20 mouse cellular contexts compared by ENCODE assay signal in the genomic region with DNA sequence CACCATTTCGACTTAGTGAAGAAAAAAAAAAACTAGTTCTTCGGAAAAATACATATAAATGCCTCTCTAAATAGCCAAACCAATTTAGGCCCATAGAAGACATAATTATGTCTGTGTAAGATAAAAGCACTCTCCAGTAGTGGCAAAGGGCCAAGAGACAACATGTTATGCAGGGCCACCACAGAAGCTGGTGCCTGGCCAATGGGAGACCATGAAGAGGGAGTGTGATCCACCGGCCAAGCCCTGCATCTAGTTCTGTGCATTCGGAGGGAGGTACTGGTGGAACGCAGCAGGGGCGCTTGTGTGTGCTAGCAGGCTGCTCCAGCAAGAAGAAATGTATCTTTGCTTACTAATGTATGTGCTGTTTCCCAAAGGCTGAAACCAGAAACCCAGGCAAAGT. TPM values are rescaled to one million over a fixed set of nuclear protein-coding genes. Genes with fewer than 3 reads are reported as not detected.
A peak's percentile ranks its signal among the peaks of the same experiment; 100 is the strongest.
DNase-seq lines count a peak whose midpoint lies in the region; ATAC-seq and TF ChIP-seq lines count a peak whose summit lies in the region.
"Had no signal": no experiment of that assay in that cellular context is flagged by ENCODE, and none has a peak within 500 bp of the region (broad histone marks: within the 10 kb centered on the region; RNA-seq: fewer than 3 reads in every experiment).

No protein-coding gene starts in this region.

- no peaks in the 10 kb centered on the region for H3K4me1 ChIP-seq in midbrain, embryonic 14.5 days (ENCODE audit: control insufficient read depth, insufficient read depth, low read length)
- no peaks in the 10 kb centered on the region for H3K4me1 ChIP-seq in midbrain, embryonic 15.5 days
- H3K4me1 ChIP-seq in forebrain, postnatal 0 days (ENCODE audit: insufficient read depth): no peaks in the 10 kb centered on the region
- H3K4me1 ChIP-seq in midbrain, postnatal 0 days (ENCODE audit: insufficient read depth, low read length): no peaks in the 10 kb centered on the region
- H3K4me1 ChIP-seq in intestine, embryonic 15.5 days (replicated peaks): no peaks in the 10 kb centered on the region

- no peaks in the 10 kb centered on the region for H3K9me3 ChIP-seq in midbrain, embryonic 14.5 days (ENCODE audit: control insufficient read depth, low read length)
- H3K9me3 ChIP-seq in midbrain, embryonic 15.5 days: no peaks in the 10 kb centered on the region
- no peaks in the 10 kb centered on the region for H3K9me3 ChIP-seq in forebrain, postnatal 0 days (ENCODE audit: low read length)
- no peaks in the 10 kb centered on the region for H3K9me3 ChIP-seq in midbrain, postnatal 0 days (ENCODE audit: low read length)
- H3K9me3 ChIP-seq in intestine, embryonic 15.5 days: no peaks in the 10 kb centered on the region
- H3K9me3 ChIP-seq: megakaryocyte, embryonic 14.5 days had no signal

- no peak for ATAC-seq in midbrain, embryonic 14.5 days (ENCODE audit: low FRiP score, low TSS enrichment)
- no peak for ATAC-seq in midbrain, embryonic 15.5 days (replicated peaks)
- ATAC-seq in forebrain, postnatal 0 days: peak; percentile 66
- no peak for ATAC-seq in midbrain, postnatal 0 days (ENCODE audit: low FRiP score)
- ATAC-seq in intestine, embryonic 15.5 days: no peak
- ATAC-seq: CD4-positive, CD25-positive, alpha-beta regulatory T cell, adult 4 months had no signal

- H3K4me2 ChIP-seq in midbrain, embryonic 14.5 days (ENCODE audit: low read length): no peak overlapping the region
- H3K4me2 ChIP-seq in midbrain, embryonic 15.5 days: no peak overlapping the region
- H3K4me2 ChIP-seq in forebrain, postnatal 0 days (ENCODE audit: low read depth): no peak overlapping the region
- H3K4me2 ChIP-seq in midbrain, postnatal 0 days (ENCODE audit: low read depth, low read length, poor library complexity, severe bottlenecking): no peak overlapping the region
- no peak overlapping the region for H3K4me2 ChIP-seq in intestine, embryonic 15.5 days (replicated peaks)
- H3K4me2 ChIP-seq: heart, embryonic 11.5 days had no signal

- H3K27ac ChIP-seq in midbrain, embryonic 14.5 days (replicated peaks; ENCODE audit: low read depth, low read length): no peak overlapping the region
- H3K27ac ChIP-seq in midbrain, embryonic 15.5 days: no peak overlapping the region
- no peak overlapping the region for H3K27ac ChIP-seq in forebrain, postnatal 0 days (ENCODE audit: low read depth, low read length)
- no peak overlapping the region for H3K27ac ChIP-seq in midbrain, postnatal 0 days (ENCODE audit: low read depth, low read length)
- no peak overlapping the region for H3K27ac ChIP-seq in intestine, embryonic 15.5 days

- no peak for TF ChIP-seq CTCF in forebrain, postnatal 0 days (IDR thresholded peaks at IDR 0.05; ENCODE audit: low read depth)
- no peak for TF ChIP-seq CTCF in midbrain, postnatal 0 days (IDR thresholded peaks at IDR 0.05)

- DNase-seq in kidney, adult 18-20 months: peak; percentile 21
- DNase-seq in kidney, adult 9 months: no peak
- peak; percentile 36 for DNase-seq in midbrain, embryonic 14.5 days
- peak; percentile 74 for DNase-seq in forebrain, postnatal 0 days
- DNase-seq in midbrain, postnatal 0 days (ENCODE audit: low spot score): peak; percentile 17
- DNase-seq: cerebellum, postnatal 25 days; gastrocnemius, postnatal 14 days; heart, postnatal 36 days; lung, adult 2 months had no signal

- H3K9ac ChIP-seq in midbrain, embryonic 14.5 days (replicated peaks; ENCODE audit: low read length): no peak overlapping the region
- no peak overlapping the region for H3K9ac ChIP-seq in midbrain, embryonic 15.5 days
- H3K9ac ChIP-seq in forebrain, postnatal 0 days: no peak overlapping the region
- no peak overlapping the region for H3K9ac ChIP-seq in midbrain, postnatal 0 days (replicated peaks; ENCODE audit: low read length, poor library complexity, severe bottlenecking)
- no peak overlapping the region for H3K9ac ChIP-seq in intestine, embryonic 15.5 days

- H3K36me3 ChIP-seq in midbrain, embryonic 14.5 days (ENCODE audit: control insufficient read depth, insufficient read depth, low read length): no peaks in the 10 kb centered on the region
- no peaks in the 10 kb centered on the region for H3K36me3 ChIP-seq in midbrain, embryonic 15.5 days (replicated peaks)
- no peaks in the 10 kb centered on the region for H3K36me3 ChIP-seq in forebrain, postnatal 0 days (ENCODE audit: insufficient read depth)
- no peaks in the 10 kb centered on the region for H3K36me3 ChIP-seq in midbrain, postnatal 0 days (ENCODE audit: insufficient read depth, low read length)
- no peaks in the 10 kb centered on the region for H3K36me3 ChIP-seq in intestine, embryonic 15.5 days

- 67% methylated on average over 6 of the region's 6 CpGs for WGBS in midbrain, embryonic 14.5 days
- WGBS in midbrain, embryonic 15.5 days: 63% methylated on average over 6 of the region's 6 CpGs
- WGBS in forebrain, postnatal 0 days: 17% methylated on average over 6 of the region's 6 CpGs
- 54% methylated on average over 6 of the region's 6 CpGs for WGBS in midbrain, postnatal 0 days
- WGBS in intestine, embryonic 15.5 days: 77% methylated on average over 6 of the region's 6 CpGs

- no peak overlapping the region for H3K4me3 ChIP-seq in midbrain, embryonic 14.5 days (replicated peaks; ENCODE audit: low read depth, low read length)
- H3K4me3 ChIP-seq in midbrain, embryonic 15.5 days: no peak overlapping the region
- H3K4me3 ChIP-seq in forebrain, postnatal 0 days (ENCODE audit: low read depth, low read length): no peak overlapping the region
- no peak overlapping the region for H3K4me3 ChIP-seq in midbrain, postnatal 0 days (ENCODE audit: low read depth, low read length)
- no peak overlapping the region for H3K4me3 ChIP-seq in intestine, embryonic 15.5 days (replicated peaks)
- H3K4me3 ChIP-seq: megakaryocyte, embryonic 14.5 days had no signal

- H3K27me3 ChIP-seq in midbrain, embryonic 14.5 days (ENCODE audit: control insufficient read depth, insufficient read depth, low read length): no peaks in the 10 kb centered on the region
- no peaks in the 10 kb centered on the region for H3K27me3 ChIP-seq in midbrain, embryonic 15.5 days (replicated peaks)
- no peaks in the 10 kb centered on the region for H3K27me3 ChIP-seq in forebrain, postnatal 0 days (ENCODE audit: insufficient read depth, low read length)
- no peaks in the 10 kb centered on the region; the same call in 1 of the 2 replicates for H3K27me3 ChIP-seq in midbrain, postnatal 0 days (ENCODE audit: insufficient read depth, low read length)
- H3K27me3 ChIP-seq in intestine, embryonic 15.5 days (replicated peaks): no peaks in the 10 kb centered on the region

RNA-seq across cellular contexts. Expression of a gene that starts 42.6 kb away (rescaled TPM):
- polyA plus RNA-seq in midbrain, embryonic 14.5 days (2014; fragmentation: Nextera tagmentation; extraction: Ambion mirVana): 36.6 and 37.2 TPM in 2 replicates
- 41.0 and 42.3 TPM in 2 replicates for polyA plus RNA-seq in midbrain, embryonic 15.5 days (2015; fragmentation: Nextera tagmentation; extraction: Ambion mirVana)
- total RNA-seq in forebrain, postnatal 0 days (2014; rRNA removed): 27.6 and 29.5 TPM in 2 replicates
- polyA plus RNA-seq in forebrain, postnatal 0 days (2015; fragmentation: Nextera tagmentation; extraction: Ambion mirVana): 14.0 and 22.2 TPM in 2 replicates
- total RNA-seq in midbrain, postnatal 0 days (2014; rRNA removed): 24.8 and 31.9 TPM in 2 replicates
- 22.0 and 25.9 TPM in 2 replicates for polyA plus RNA-seq in midbrain, postnatal 0 days (2015; fragmentation: Nextera tagmentation; extraction: Ambion mirVana)
- polyA plus RNA-seq in intestine, embryonic 15.5 days (2015; fragmentation: Nextera tagmentation; extraction: Ambion mirVana): 19.1 and 19.7 TPM in 2 replicates

RNA-seq across cellular contexts. Expression of a gene that starts 49.4 kb away (rescaled TPM):
- polyA plus RNA-seq in midbrain, embryonic 14.5 days (2014; fragmentation: Nextera tagmentation; extraction: Ambion mirVana): not detected in 2 replicates
- polyA plus RNA-seq in midbrain, embryonic 15.5 days (2015; fragmentation: Nextera tagmentation; extraction: Ambion mirVana): not detected in 2 replicates
- total RNA-seq in forebrain, postnatal 0 days (2014; rRNA removed): not detected in 2 replicates
- polyA plus RNA-seq in forebrain, postnatal 0 days (2015; fragmentation: Nextera tagmentation; extraction: Ambion mirVana): 0.89 TPM in 1 of 2 replicates, not detected in the other
- total RNA-seq in midbrain, postnatal 0 days (2014; rRNA removed): not detected in 2 replicates
- polyA plus RNA-seq in midbrain, postnatal 0 days (2015; fragmentation: Nextera tagmentation; extraction: Ambion mirVana): not detected in 2 replicates
- 2.4 TPM in 1 of 2 replicates, not detected in the other for polyA plus RNA-seq in intestine, embryonic 15.5 days (2015; fragmentation: Nextera tagmentation; extraction: Ambion mirVana)
- total RNA-seq: gastrocnemius, postnatal 14 days; heart, postnatal 36 days; layer of hippocampus, postnatal 14 days had no signal
- polyA plus RNA-seq: CD4-positive, CD25-positive, alpha-beta regulatory T cell, adult 4 months; embryonic facial prominence, embryonic 11.5 days; heart, embryonic 11.5 days; limb, embryonic 14.5 days; small intestine, adult 2 months; stomach, embryonic 14.5 days had no signal

RNA-seq across cellular contexts. Expression of a gene that starts 53.8 kb away (rescaled TPM):
- 0.12 TPM in 2 replicates for polyA plus RNA-seq in midbrain, embryonic 14.5 days (2014; fragmentation: Nextera tagmentation; extraction: Ambion mirVana)
- polyA plus RNA-seq in midbrain, embryonic 15.5 days (2015; fragmentation: Nextera tagmentation; extraction: Ambion mirVana): 0.15 TPM in 1 of 2 replicates, not detected in the other
- 0.08 TPM in 1 of 2 replicates, not detected in the other for total RNA-seq in forebrain, postnatal 0 days (2014; rRNA removed)
- 0.15 and 0.27 TPM in 2 replicates for polyA plus RNA-seq in forebrain, postnatal 0 days (2015; fragmentation: Nextera tagmentation; extraction: Ambion mirVana)
- not detected in 2 replicates for total RNA-seq in midbrain, postnatal 0 days (2014; rRNA removed)
- polyA plus RNA-seq in midbrain, postnatal 0 days (2015; fragmentation: Nextera tagmentation; extraction: Ambion mirVana): 0.22 and 0.31 TPM in 2 replicates
- 9.3 and 11.2 TPM in 2 replicates for polyA plus RNA-seq in intestine, embryonic 15.5 days (2015; fragmentation: Nextera tagmentation; extraction: Ambion mirVana)
- total RNA-seq: gastrocnemius, postnatal 14 days; heart, postnatal 36 days had no signal
- polyA plus RNA-seq: CD4-positive, CD25-positive, alpha-beta regulatory T cell, adult 4 months; embryonic facial prominence, embryonic 11.5 days; thymus, postnatal 0 days had no signal
